ENCODE assay signal across 8 mouse cellular contexts in the genomic region with DNA sequence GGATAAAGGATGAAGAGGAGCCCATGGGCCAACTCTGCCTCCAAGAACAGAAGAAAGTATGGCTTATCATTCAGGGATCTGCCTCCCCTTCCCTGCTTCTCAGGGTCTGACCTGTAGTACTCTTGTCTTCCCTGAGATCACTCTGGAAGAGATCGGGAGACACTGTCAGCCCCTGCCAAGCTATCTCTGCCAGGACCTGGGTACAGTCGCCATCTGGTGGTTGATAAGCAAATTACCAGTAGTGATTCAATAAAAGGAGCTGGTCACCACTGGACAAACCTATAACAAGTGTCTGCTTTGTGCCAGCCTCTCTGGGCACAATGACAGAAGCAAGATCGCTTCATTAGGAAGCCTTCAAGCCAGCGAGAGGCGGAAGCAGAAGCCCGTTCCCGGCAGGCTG. TPM values are rescaled to one million over a fixed set of nuclear protein-coding genes. Genes with fewer than 3 reads are reported as not detected.
A peak's percentile ranks its signal among the peaks of the same experiment; 100 is the strongest.
DNase-seq lines count a peak whose midpoint lies in the region; TF ChIP-seq lines count a peak whose summit lies in the region.

No protein-coding gene starts in this region.

- intact Hi-C loops in gastrocnemius, postnatal 14 days (cut with DNase I; ENCODE audit: low total_unique reads), result loop anchor here (5.0 kb wide), 1 partner anchor 262 kb away; no protein-coding TSS in a partner anchor

- TF ChIP-seq POLR2A in testis, adult 2 months (IDR thresholded peaks at IDR 0.05; ENCODE audit: control insufficient read depth, low read depth, low read length), result no peak

- DNase-seq in gastrocnemius, postnatal 14 days, result peak; percentile 26
- no peak for DNase-seq in gastrocnemius, adult 8-10 months (ENCODE audit: low spot score in 2 of 2)
- no peak for DNase-seq in testis, postnatal 14 days (ENCODE audit: low spot score)
- DNase-seq in embryonic facial prominence, embryonic 10.5 days (ENCODE audit: low spot score), result peak; percentile 53
- peak; percentile 51 for DNase-seq in limb, embryonic 10.5 days (ENCODE audit: low spot score)
- DNase-seq in neural tube, embryonic 10.5 days (ENCODE audit: extremely low spot score, low spot score), result peak; percentile 46
- no peak for DNase-seq in urinary bladder, postnatal 4 days (ENCODE audit: low spot score in 2 of 2)

- peak; percentile 49; the same call in 1 of the 2 replicates for TF ChIP-seq CTCF in testis, adult 2 months (IDR thresholded peaks at IDR 0.05; ENCODE audit: control insufficient read depth, insufficient read depth, insufficient replicate concordance, low read depth, low read length)

- H3K4me3 ChIP-seq in testis, adult 2 months (ENCODE audit: control insufficient read depth, low read depth, low read length), result no peak overlapping the region
- H3K4me3 ChIP-seq in embryonic facial prominence, embryonic 10.5 days, result no peak overlapping the region
- H3K4me3 ChIP-seq in limb, embryonic 10.5 days, result no peak overlapping the region

- no peak overlapping the region for H3K27ac ChIP-seq in testis, adult 2 months (ENCODE audit: control insufficient read depth, insufficient read depth, low read depth, low read length)
- H3K27ac ChIP-seq in embryonic facial prominence, embryonic 10.5 days (replicated peaks), result no peak overlapping the region
- no peak overlapping the region for H3K27ac ChIP-seq in limb, embryonic 10.5 days

- 38% methylated on average over 7 of the region's 7 CpGs for WGBS in embryonic facial prominence, embryonic 10.5 days
- WGBS in limb, embryonic 10.5 days, result 38% methylated on average over 7 of the region's 7 CpGs

- no peaks in the 10 kb centered on the region for H3K27me3 ChIP-seq in testis, adult 2 months (ENCODE audit: control insufficient read depth, insufficient read depth, low read length)
- H3K27me3 ChIP-seq in embryonic facial prominence, embryonic 10.5 days (replicated peaks; ENCODE audit: low read depth, poor library complexity, severe bottlenecking), result peaks cover 15% of the 10 kb centered on the region
- 0 out of 2 replicates have a peak, but pooled peaks cover 9% of the 10 kb centered on the region for H3K27me3 ChIP-seq in limb, embryonic 10.5 days (ENCODE audit: low read depth, poor library complexity, severe bottlenecking)

- no peaks in the 10 kb centered on the region for H3K36me3 ChIP-seq in testis, adult 2 months (ENCODE audit: control insufficient read depth, insufficient read depth, low read length)
- no peaks in the 10 kb centered on the region for H3K36me3 ChIP-seq in embryonic facial prominence, embryonic 10.5 days (replicated peaks)
- no peaks in the 10 kb centered on the region for H3K36me3 ChIP-seq in limb, embryonic 10.5 days

- peaks cover 15% of the 10 kb centered on the region for H3K4me1 ChIP-seq in testis, adult 2 months (ENCODE audit: control insufficient read depth, insufficient read depth, low read length)
- H3K4me1 ChIP-seq in embryonic facial prominence, embryonic 10.5 days, result peaks cover 15% of the 10 kb centered on the region
- H3K4me1 ChIP-seq in limb, embryonic 10.5 days, result peaks cover 9% of the 10 kb centered on the region

- no peaks in the 10 kb centered on the region for H3K9me3 ChIP-seq in embryonic facial prominence, embryonic 10.5 days
- no peaks in the 10 kb centered on the region for H3K9me3 ChIP-seq in limb, embryonic 10.5 days (replicated peaks)

RNA-seq across cellular contexts. Expression of a gene that starts 20.9 kb away (rescaled TPM):
- 1 to 10 TPM; 9.5 to 9.8 TPM for total RNA-seq in gastrocnemius, postnatal 14 days (2021)
- 10 to 100 TPM; 10.4 to 10.9 (median 10.6) TPM for total RNA-seq in gastrocnemius, adult 8-10 months (2022)
- 3.9 and 4.0 TPM in 2 replicates for polyA plus RNA-seq in testis, adult 2 months (2012; rRNA removed)
- polyA plus RNA-seq in embryonic facial prominence, embryonic 10.5 days (2016; fragmentation: Nextera tagmentation; extraction: Ambion mirVana), result 11.9 and 14.0 TPM in 2 replicates
- 12.1 and 13.9 TPM in 2 replicates for polyA plus RNA-seq in limb, embryonic 10.5 days (2016; fragmentation: Nextera tagmentation; extraction: Ambion mirVana)

Comparison
In these comparisons a context has a peak if more than half of its experiments do, and no peak if none do; other contexts are left out.
1. DNase-seq: peak in gastrocnemius, postnatal 14 days (single experiment), embryonic facial prominence, embryonic 10.5 days (single experiment), limb, embryonic 10.5 days (single experiment) and neural tube, embryonic 10.5 days (single experiment); none in gastrocnemius, adult 8-10 months (0 of 2), testis, postnatal 14 days (single experiment) and urinary bladder, postnatal 4 days (0 of 2).